Mouse (Mus musculus) liver, adult 2 months (tissue): Measurements from ENCODE around the gene Med26. TPM values are rescaled to one million over a fixed set of nuclear protein-coding genes. Genes with fewer than 3 reads are reported as not detected.

Source experiments
- DNase-seq: peaks from one replicate; pipeline ENCODE4 v3.0.0-alpha.2; 2011; ENCODE audit warnings: low read depth, low spot score; ENCODE audit errors: extremely low read depth
- H3K27ac ChIP-seq: fragments of 200-500 bp; replicated peaks from 2 replicates; pipeline ENCODE4 v1.5.1; 2012; ENCODE audit warnings: low read depth, mild to moderate bottlenecking, control low read depth, inconsistent platforms, low read length; ENCODE audit not compliant: insufficient read depth
- H3K27me3 ChIP-seq: fragments of 200-500 bp; 2 replicates; pipeline ENCODE4 v1.6.1; 2012; ENCODE audit warnings: mild to moderate bottlenecking, moderate library complexity, low read length, inconsistent platforms; ENCODE audit not compliant: control insufficient read depth, insufficient read depth
- H3K36me3 ChIP-seq: fragments of 200-500 bp; 2 replicates; pipeline ENCODE4 v1.6.1; 2012; ENCODE audit warnings: low read length, inconsistent platforms; ENCODE audit not compliant: control insufficient read depth, insufficient read depth
- H3K4me1 ChIP-seq: fragments of 200-500 bp; 2 replicates; pipeline ENCODE4 v1.6.1; 2011; ENCODE audit warnings: low read length; ENCODE audit not compliant: control insufficient read depth, insufficient read depth
- H3K4me3 ChIP-seq: fragments of 200-500 bp; 2 replicates; pipeline ENCODE4 v1.5.1; 2011; ENCODE audit warnings: low read depth, mild to moderate bottlenecking, control low read depth, low read length, moderate library complexity; ENCODE audit not compliant: insufficient read depth
- H3K79me2 ChIP-seq: fragments of 200-500 bp; 2 replicates; pipeline ENCODE4 v1.6.1; 2012; ENCODE audit warnings: inconsistent platforms, mild to moderate bottlenecking, low read length, moderate library complexity; ENCODE audit not compliant: control insufficient read depth, insufficient read depth
- H3K9ac ChIP-seq: fragments of 200-500 bp; 2 replicates; pipeline ENCODE4 v1.6.1; 2012; ENCODE audit warnings: low read depth, mild to moderate bottlenecking, control low read depth, inconsistent platforms, low read length
- CTCF ChIP-seq: fragments of 200-500 bp; IDR thresholded peaks from 2 replicates; pipeline ENCODE4 v1.5.1; 2011; ENCODE audit warnings: low read depth, low read length, control low read depth
- POLR2A ChIP-seq: fragments of 200-500 bp; IDR thresholded peaks from 2 replicates; pipeline ENCODE4 v1.6.1; 2011; ENCODE audit warnings: low read length, control low read depth; ENCODE audit not compliant: insufficient read depth; ENCODE audit errors: extremely low read depth
- WGBS: fragments of 180-500 bp; shearing (Covaris S2); methylation state at CpG from one replicate; pipeline ENCODE4 v1.1.7; 2018; 5-methylcytosine and 5-hydroxymethylcytosine counted together
- polyA plus RNA-seq: library from polyadenylated mRNA; depleted of rRNA; stranded (reverse); fragments of >200 nt; gene quantifications from 2 replicates; pipeline ENCODE4 v1.2.3, GENCODE M21; 2012
- total RNA-seq: library from RNA; depleted of rRNA; stranded (reverse); fragments of >200 nt; gene quantifications from 2 replicates; pipeline ENCODE4 v1.2.3, GENCODE M21; 2014

The Med26 gene
- total and polyA plus RNA-seq, 2 experiments: 1.3 to 6.0 TPM

GRCm38 (mm10) chr8:72496217-72496616, 51.9 kb downstream of the Med26 start:
- WGBS: 75% methylated on average over 19 of the region's 19 CpGs
- Histone ChIP-seq H3K9ac (peak overlapping the region; percentile 20), H3K27me3 (no peaks in the 10 kb centered on the region), H3K4me1 (peaks cover 34% of the 10 kb centered on the region), H3K27ac (peak overlapping the region; percentile 71), H3K79me2 (peaks cover 32% of the 10 kb centered on the region), H3K36me3 (no peaks in the 10 kb centered on the region), H3K4me3 (no peak overlapping the region; the same call in 1 of the 2 replicates)
- no peak for DNase-seq
- TF ChIP-seq POLR2A (no peak), CTCF (no peak)

- no peaks in the 10 kb centered on the region for H3K27me3 ChIP-seq
- H3K36me3 ChIP-seq: no peaks in the 10 kb centered on the region
- H3K27ac ChIP-seq: peak overlapping the region; percentile 71
- peaks cover 33% of the 10 kb centered on the region for H3K79me2 ChIP-seq
- TF ChIP-seq POLR2A: no peak
- TF ChIP-seq CTCF: no peak
- H3K4me3 ChIP-seq: no peak overlapping the region; the same call in 1 of the 2 replicates
- DNase-seq: peak; percentile 94
- H3K4me1 ChIP-seq: peaks cover 33% of the 10 kb centered on the region
- WGBS: 48% methylated on average over 23 of the region's 23 CpGs
- peak overlapping the region; percentile 13; the same call in 1 of the 2 replicates for H3K9ac ChIP-seq
Measured at GRCm38 (mm10) chr8:72495411-72496111, 52.5 kb downstream of the Med26 start.

GRCm38 (mm10) chr8:72493381-72493780, 54.7 kb downstream of the Med26 start:
- Histone ChIP-seq H3K9ac (peak overlapping the region; percentile 76), H3K36me3 (no peaks in the 10 kb centered on the region), H3K79me2 (peaks cover 33% of the 10 kb centered on the region), H3K27ac (peak overlapping the region; percentile 87), H3K4me3 (peak overlapping the region; percentile 58), H3K4me1 (peaks cover 31% of the 10 kb centered on the region), H3K27me3 (no peaks in the 10 kb centered on the region)
- no peak for DNase-seq
- 8% methylated on average over 8 of the region's 8 CpGs for WGBS
- TF ChIP-seq POLR2A (no peak), CTCF (no peak)

GRCm38 (mm10) chr8:72492622-72493081, 55.4 kb downstream of the Med26 start:
- WGBS: under 1% methylated on average over 53 of the region's 56 CpGs
- Histone ChIP-seq H3K4me1 (peaks cover 31% of the 10 kb centered on the region), H3K79me2 (peaks cover 29% of the 10 kb centered on the region), H3K27ac (peak overlapping the region; percentile 87), H3K4me3 (peak overlapping the region; percentile 72), H3K27me3 (no peaks in the 10 kb centered on the region), H3K9ac (peak overlapping the region; percentile 76), H3K36me3 (0 out of 2 replicates have a peak, but pooled peaks cover under 1% of the 10 kb centered on the region)
- DNase-seq: peak; percentile 90
- TF ChIP-seq CTCF (no peak), POLR2A (0 out of 2 replicates have a peak, but pooled peaks have one; percentile 14)

GRCm38 (mm10) chr8:72491680-72492621, 56.1 kb downstream of the Med26 start, which contains the start of gene Slc35e1:
TSS of gene Slc35e1 (minus strand) at chr8:72492614.
- Histone ChIP-seq H3K36me3 (0 out of 2 replicates have a peak, but pooled peaks cover 2% of the 10 kb centered on the region), H3K4me3 (peak within 1 kb of the TSS; percentile 72), H3K79me2 (peaks cover 23% of the 10 kb centered on the region), H3K4me1 (peaks cover 31% of the 10 kb centered on the region), H3K27ac (peak within 1 kb of the TSS; percentile 87), H3K9ac (peak within 1 kb of the TSS; percentile 85), H3K27me3 (no peaks in the 10 kb centered on the region)
- WGBS: under 1% methylated on average over 83 of the region's 98 CpGs
- DNase-seq: peak; percentile 56
- TF ChIP-seq POLR2A (no peak), CTCF (no peak)
